Mouse (Mus musculus): ENCODE data around the gene Mfn1. TPM values are rescaled to one million over a fixed set of nuclear protein-coding genes. Genes with fewer than 3 reads are reported as not detected.

The Mfn1 gene
- polyA plus RNA-seq, 1 experiment, result 57.0 TPM

DNA sequence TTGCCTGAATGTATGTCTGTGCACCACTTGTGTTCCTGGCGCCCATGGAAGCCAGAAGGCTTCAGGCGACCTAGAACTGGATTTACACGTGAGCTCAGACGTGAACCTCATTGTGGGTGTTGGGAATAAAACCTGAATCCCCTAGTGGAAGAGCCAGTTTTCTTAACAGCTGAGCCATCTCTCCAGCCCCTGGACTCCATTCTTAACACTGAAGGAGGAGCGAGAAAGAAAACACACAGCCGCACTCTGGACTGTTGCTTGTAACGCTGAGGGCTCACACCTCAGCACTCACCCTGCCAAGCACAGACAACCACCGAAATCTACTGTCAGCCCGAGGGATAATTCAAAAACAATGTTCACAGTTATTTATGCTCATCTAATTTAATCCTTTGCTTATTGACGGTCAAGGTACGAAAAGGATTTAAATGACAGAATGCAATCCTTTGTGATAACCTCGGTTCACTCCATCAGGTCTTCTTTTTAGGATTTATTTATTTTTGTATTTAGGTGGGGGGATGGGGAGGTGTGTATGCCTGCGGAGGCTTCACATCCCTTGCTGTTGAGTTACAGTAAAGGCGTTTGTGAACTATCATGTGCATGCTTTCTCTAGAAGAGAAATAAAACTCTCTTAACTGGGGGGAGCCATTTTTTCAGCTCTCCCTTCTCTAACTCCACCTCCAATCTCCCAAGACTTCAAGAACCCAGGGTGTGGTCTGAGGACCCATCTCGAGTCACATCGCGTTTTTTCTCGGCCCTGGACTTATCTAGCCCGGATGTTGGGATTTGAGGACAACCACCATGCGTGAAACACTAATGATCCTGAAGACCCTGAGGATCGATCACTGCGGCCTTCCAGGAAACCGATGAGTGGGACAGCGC, 19.5 kb upstream of the Mfn1 start, which contains the start of gene Zfp639:
Zfp639 (plus strand) TSS at position 764 of the 879 bp plus-strand sequence.
- H3K27me3 ChIP-seq (ENCODE audit: control insufficient read depth, insufficient read depth, low read length, poor library complexity, severe bottlenecking), result no peaks in the 10 kb centered on the region
- H3K9ac ChIP-seq (ENCODE audit: low read depth, poor library complexity, severe bottlenecking), result peak within 1 kb of the TSS; percentile 96
- H3K27ac ChIP-seq (ENCODE audit: insufficient read depth, low read length), result no peak within 1 kb of the TSS; the same call in 1 of the 2 replicates
- H3K4me1 ChIP-seq (ENCODE audit: control insufficient read depth, insufficient read depth, low read length), result peaks cover 5% of the 10 kb centered on the region
- peak within 1 kb of the TSS; percentile 95 for H3K4me3 ChIP-seq (ENCODE audit: low read depth, low read length)
- no peaks in the 10 kb centered on the region for H3K9me3 ChIP-seq (replicated peaks; ENCODE audit: control insufficient read depth, insufficient read depth, low read length, poor library complexity, severe bottlenecking)
- H3K36me3 ChIP-seq (ENCODE audit: control insufficient read depth, insufficient read depth, low read length, poor library complexity, severe bottlenecking), result peaks cover 4% of the 10 kb centered on the region; the same call in 1 of the 2 replicates
- no peak for TF ChIP-seq EP300 (IDR thresholded peaks at IDR 0.05; ENCODE audit: insufficient read depth, low read depth, low read length)
- no peak for TF ChIP-seq POLR2A (IDR thresholded peaks at IDR 0.05; ENCODE audit: insufficient read depth, low read length)
- TF ChIP-seq CTCF (IDR thresholded peaks at IDR 0.05; ENCODE audit: low read depth, low read length), result no peak

DNA sequence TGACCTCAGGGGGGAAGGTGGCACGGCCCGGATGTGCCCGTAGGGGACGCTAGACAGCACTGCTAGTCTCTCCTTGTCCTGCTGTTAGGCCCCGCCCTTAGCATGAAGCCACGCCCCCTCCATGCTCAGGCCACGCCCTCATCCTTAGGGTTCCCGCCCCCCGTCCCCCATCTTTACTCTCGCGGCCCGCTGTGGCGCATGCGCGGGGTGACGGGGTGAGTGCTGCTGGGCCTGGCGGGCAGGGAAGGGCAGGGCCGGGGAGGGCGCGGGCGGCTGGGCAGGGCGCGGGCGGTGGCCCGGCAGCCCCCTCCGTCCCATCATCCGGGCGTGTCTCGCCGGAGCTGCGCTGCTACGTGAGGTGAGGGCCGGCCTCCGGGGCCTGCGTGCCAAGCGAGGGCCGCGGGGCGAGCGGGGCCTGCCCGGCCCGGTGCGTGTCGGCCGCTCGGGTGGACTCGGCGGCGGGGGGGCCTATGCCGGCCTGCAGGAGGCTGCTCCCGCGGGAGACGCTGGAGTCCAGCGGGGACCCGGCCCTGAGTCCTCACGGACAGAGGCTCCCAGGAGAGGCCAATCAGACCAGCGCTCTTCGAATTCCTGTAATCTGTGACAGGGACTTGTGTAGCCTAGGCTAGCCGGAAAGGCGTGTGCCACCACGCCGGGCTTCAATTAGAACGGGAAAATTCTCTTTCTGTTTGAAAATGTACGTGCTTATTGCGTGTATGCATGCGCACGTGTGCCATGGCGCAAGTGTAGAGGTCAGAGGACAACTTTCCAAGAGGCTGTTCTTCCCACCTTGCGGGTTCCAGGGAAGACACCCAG, 18.7 kb upstream of the Mfn1 start:
- H3K9ac ChIP-seq (ENCODE audit: low read depth, poor library complexity, severe bottlenecking), result peak overlapping the region; percentile 96
- peaks cover 5% of the 10 kb centered on the region for H3K4me1 ChIP-seq (ENCODE audit: control insufficient read depth, insufficient read depth, low read length)

DNA sequence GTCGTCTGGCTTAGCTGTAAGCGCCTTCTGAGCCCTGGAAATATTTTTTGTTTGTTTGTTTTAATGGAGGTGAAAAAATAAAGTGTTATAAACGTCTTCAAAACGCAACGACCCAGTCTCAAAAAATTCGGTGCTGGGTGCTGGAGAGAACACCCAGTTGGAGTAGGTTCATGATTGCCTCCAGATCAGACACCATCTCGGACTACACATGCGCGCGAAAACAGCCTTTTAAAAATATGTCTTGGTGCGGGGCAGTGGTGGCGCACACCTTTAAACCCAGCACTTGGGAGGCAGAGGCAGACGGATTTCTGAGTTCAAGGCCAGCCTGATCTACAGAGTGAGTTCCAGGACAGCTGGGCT, 18.1 kb upstream of the Mfn1 start:
- H3K27ac ChIP-seq (ENCODE audit: insufficient read depth, low read length), result no peak overlapping the region
- H3K4me3 ChIP-seq (ENCODE audit: low read depth, low read length), result peak overlapping the region; percentile 95
- H3K9me3 ChIP-seq (replicated peaks; ENCODE audit: control insufficient read depth, insufficient read depth, low read length, poor library complexity, severe bottlenecking), result no peaks in the 10 kb centered on the region
- peaks cover 13% of the 10 kb centered on the region; the same call in 1 of the 2 replicates for H3K36me3 ChIP-seq (ENCODE audit: control insufficient read depth, insufficient read depth, low read length, poor library complexity, severe bottlenecking)
- no peak for TF ChIP-seq CTCF (IDR thresholded peaks at IDR 0.05; ENCODE audit: low read depth, low read length)
- no peak for TF ChIP-seq EP300 (IDR thresholded peaks at IDR 0.05; ENCODE audit: insufficient read depth, low read depth, low read length)
- no peak for TF ChIP-seq POLR2A (IDR thresholded peaks at IDR 0.05; ENCODE audit: insufficient read depth, low read length)
- H3K27me3 ChIP-seq (ENCODE audit: control insufficient read depth, insufficient read depth, low read length, poor library complexity, severe bottlenecking), result no peaks in the 10 kb centered on the region
- peaks cover 5% of the 10 kb centered on the region for H3K4me1 ChIP-seq (ENCODE audit: control insufficient read depth, insufficient read depth, low read length)
- peak overlapping the region; percentile 96 for H3K9ac ChIP-seq (ENCODE audit: low read depth, poor library complexity, severe bottlenecking)

More for the DNA sequence above, 18.7 kb upstream of the Mfn1 start:
- peaks cover 8% of the 10 kb centered on the region; the same call in 1 of the 2 replicates for H3K36me3 ChIP-seq (ENCODE audit: control insufficient read depth, insufficient read depth, low read length, poor library complexity, severe bottlenecking)
- TF ChIP-seq EP300 (IDR thresholded peaks at IDR 0.05; ENCODE audit: insufficient read depth, low read depth, low read length) (no peak), POLR2A (IDR thresholded peaks at IDR 0.05; ENCODE audit: insufficient read depth, low read length) (no peak), CTCF (IDR thresholded peaks at IDR 0.05; ENCODE audit: low read depth, low read length) (peak; percentile 90)
- no peaks in the 10 kb centered on the region for H3K27me3 ChIP-seq (ENCODE audit: control insufficient read depth, insufficient read depth, low read length, poor library complexity, severe bottlenecking)
- H3K9me3 ChIP-seq (replicated peaks; ENCODE audit: control insufficient read depth, insufficient read depth, low read length, poor library complexity, severe bottlenecking), result no peaks in the 10 kb centered on the region
- H3K4me3 ChIP-seq (ENCODE audit: low read depth, low read length), result peak overlapping the region; percentile 95
- H3K27ac ChIP-seq (ENCODE audit: insufficient read depth, low read length), result no peak overlapping the region; the same call in 1 of the 2 replicates

DNA sequence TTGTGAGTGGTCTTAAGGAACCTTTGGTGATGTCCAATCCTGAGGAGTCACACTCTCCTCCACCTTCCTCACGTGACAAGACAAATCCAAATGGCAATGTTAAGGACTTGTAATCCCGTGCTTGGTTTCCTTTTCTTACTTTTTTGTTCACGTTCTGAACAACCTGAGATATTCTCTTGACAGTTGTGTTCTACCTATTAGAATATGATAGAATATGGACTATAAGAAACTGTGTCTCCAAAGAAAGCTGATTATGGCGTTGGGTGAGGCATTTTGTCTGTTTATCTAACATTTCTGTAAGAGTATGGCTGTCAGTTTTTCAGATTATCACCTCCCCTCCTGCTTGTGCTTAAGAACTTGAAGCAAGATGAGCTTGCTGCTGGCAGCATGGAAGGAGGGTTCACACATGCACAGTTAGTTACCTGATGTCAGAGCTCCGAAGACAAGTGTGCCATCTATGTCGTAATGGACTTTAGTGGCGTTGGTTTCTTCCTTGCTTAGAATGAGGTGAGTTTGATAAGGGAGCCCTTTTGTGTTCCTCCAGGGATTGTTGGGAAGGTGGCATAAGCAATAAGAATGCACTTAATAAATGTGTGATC, 16.5 kb upstream of the Mfn1 start:
- H3K27ac ChIP-seq (ENCODE audit: insufficient read depth, low read length), result no peak overlapping the region
- H3K9me3 ChIP-seq (replicated peaks; ENCODE audit: control insufficient read depth, insufficient read depth, low read length, poor library complexity, severe bottlenecking), result no peaks in the 10 kb centered on the region
- H3K4me3 ChIP-seq (ENCODE audit: low read depth, low read length), result no peak overlapping the region
- H3K27me3 ChIP-seq (ENCODE audit: control insufficient read depth, insufficient read depth, low read length, poor library complexity, severe bottlenecking), result no peaks in the 10 kb centered on the region
- H3K4me1 ChIP-seq (ENCODE audit: control insufficient read depth, insufficient read depth, low read length), result peaks cover 5% of the 10 kb centered on the region
- TF ChIP-seq CTCF (IDR thresholded peaks at IDR 0.05; ENCODE audit: low read depth, low read length) (no peak), EP300 (IDR thresholded peaks at IDR 0.05; ENCODE audit: insufficient read depth, low read depth, low read length) (no peak), POLR2A (IDR thresholded peaks at IDR 0.05; ENCODE audit: insufficient read depth, low read length) (no peak)
- peaks cover 24% of the 10 kb centered on the region for H3K36me3 ChIP-seq (ENCODE audit: control insufficient read depth, insufficient read depth, low read length, poor library complexity, severe bottlenecking)
- H3K9ac ChIP-seq (ENCODE audit: low read depth, poor library complexity, severe bottlenecking), result no peak overlapping the region

DNA sequence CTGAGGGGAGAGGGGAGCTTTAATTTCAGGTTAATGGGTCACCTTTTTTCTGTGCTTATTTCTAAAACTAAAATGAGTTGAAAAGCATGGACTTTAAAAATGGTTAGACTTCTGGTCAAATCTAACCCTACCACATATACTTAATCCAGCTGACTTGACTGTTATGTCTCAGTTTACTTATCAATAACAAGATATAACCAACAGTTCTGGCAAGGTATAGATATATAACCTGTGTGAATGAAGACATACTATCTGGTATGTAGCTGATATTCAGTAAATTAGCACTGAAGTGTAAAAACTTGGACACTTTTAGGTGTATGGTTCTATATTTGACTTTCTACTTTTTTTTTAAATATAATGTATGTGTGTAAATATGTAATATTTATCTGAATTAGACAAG, 15.7 kb upstream of the Mfn1 start:
- Histone ChIP-seq H3K9me3 (replicated peaks; ENCODE audit: control insufficient read depth, insufficient read depth, low read length, poor library complexity, severe bottlenecking) (no peaks in the 10 kb centered on the region), H3K4me3 (ENCODE audit: low read depth, low read length) (no peak overlapping the region), H3K27me3 (ENCODE audit: control insufficient read depth, insufficient read depth, low read length, poor library complexity, severe bottlenecking) (no peaks in the 10 kb centered on the region), H3K9ac (ENCODE audit: low read depth, poor library complexity, severe bottlenecking) (no peak overlapping the region), H3K36me3 (ENCODE audit: control insufficient read depth, insufficient read depth, low read length, poor library complexity, severe bottlenecking) (peaks cover 26% of the 10 kb centered on the region), H3K4me1 (ENCODE audit: control insufficient read depth, insufficient read depth, low read length) (peaks cover 5% of the 10 kb centered on the region), H3K27ac (ENCODE audit: insufficient read depth, low read length) (no peak overlapping the region)
- TF ChIP-seq EP300 (IDR thresholded peaks at IDR 0.05; ENCODE audit: insufficient read depth, low read depth, low read length), result no peak
- no peak for TF ChIP-seq CTCF (IDR thresholded peaks at IDR 0.05; ENCODE audit: low read depth, low read length)
- no peak for TF ChIP-seq POLR2A (IDR thresholded peaks at IDR 0.05; ENCODE audit: insufficient read depth, low read length)

Measured in ES-Bruce4 (cell line).